Mouse (Mus musculus) myocyte (in vitro differentiated cells): Measurements from ENCODE around the gene Cox10.

Experiments
- CEBPB ChIP-seq: IDR thresholded peaks from 2 replicates; pipeline ENCODE4 v1.6.1; 2011; ENCODE audit warnings: mild to moderate bottlenecking, moderate library complexity; ENCODE audit not compliant: poor library complexity, insufficient read depth, severe bottlenecking
- POLR2A ChIP-seq: IDR thresholded peaks from one replicate; pipeline ENCODE4 v1.6.1; 2011; ENCODE audit warnings: low read depth, mild to moderate bottlenecking, control low read depth, moderate library complexity; ENCODE audit not compliant: insufficient read length
- POLR2AphosphoS2 ChIP-seq: IDR thresholded peaks from one replicate; pipeline ENCODE4 v1.6.1; 2011; ENCODE audit warnings: low read depth, control low read depth; ENCODE audit not compliant: insufficient read length
- SRF ChIP-seq: IDR thresholded peaks from one replicate; pipeline ENCODE4 v1.6.1; 2011; ENCODE audit warnings: low read depth; ENCODE audit not compliant: control insufficient read depth, insufficient read length
- USF1 ChIP-seq: IDR thresholded peaks from one replicate; pipeline ENCODE4 v1.6.1; 2011; ENCODE audit warnings: low read depth, mild to moderate bottlenecking, control low read depth, moderate library complexity

DNA sequence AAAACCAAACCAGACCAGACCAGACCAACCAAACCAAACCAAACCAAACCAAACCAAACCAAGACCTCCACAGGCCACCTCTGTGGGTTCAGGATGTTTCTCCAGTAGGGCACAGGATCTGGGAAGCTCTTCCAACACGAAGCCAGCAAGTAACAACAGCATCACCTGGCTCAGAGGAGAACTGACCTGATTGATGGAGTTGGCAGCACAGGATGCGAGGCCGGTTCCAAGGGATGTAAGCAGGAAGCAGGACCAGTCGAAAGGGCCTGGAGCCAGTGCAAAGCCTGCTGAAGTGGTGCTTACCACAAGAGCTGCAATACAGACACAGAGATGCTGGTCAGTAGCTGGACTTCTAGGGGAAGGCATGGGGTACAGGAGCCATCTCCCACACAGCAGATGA, 34.2 kb downstream of the Cox10 start:
- TF ChIP-seq POLR2A (no peak), SRF (no peak), POLR2AphosphoS2 (no peak), CEBPB (no peak), USF1 (no peak)
